ENCODE assay signal across 8 mouse cellular contexts in genomic region chr7:123500239-123501219, GRCm38 (mm10). TPM values are rescaled to one million over a fixed set of nuclear protein-coding genes. Genes with fewer than 3 reads are reported as not detected.
DNase-seq lines count a peak whose midpoint lies in the region; ATAC-seq and TF ChIP-seq lines count a peak whose summit lies in the region.

TSS of gene Zkscan2 (minus strand) at chr7:123500449.

- no peaks in the 10 kb centered on the region; the same call in 1 of the 2 replicates for H3K36me3 ChIP-seq in forebrain, embryonic 11.5 days (ENCODE audit: control insufficient read depth, insufficient read depth, low read length)
- H3K36me3 ChIP-seq in heart, embryonic 13.5 days, result peaks cover 3% of the 10 kb centered on the region; the same call in 1 of the 2 replicates
- 0 out of 2 replicates have a peak, but pooled peaks cover 3% of the 10 kb centered on the region for H3K36me3 ChIP-seq in kidney, postnatal 0 days (ENCODE audit: insufficient read depth, low read length)
- 0 out of 2 replicates have a peak, but pooled peaks cover 4% of the 10 kb centered on the region for H3K36me3 ChIP-seq in limb, embryonic 15.5 days
- peaks cover 6% of the 10 kb centered on the region; the same call in 1 of the 2 replicates for H3K36me3 ChIP-seq in midbrain, postnatal 0 days (ENCODE audit: insufficient read depth, low read length)
- no peaks in the 10 kb centered on the region for H3K36me3 ChIP-seq in testis, adult 2 months (ENCODE audit: control insufficient read depth, insufficient read depth, low read length)

- peak within 1 kb of the TSS; percentile 43; the same call in 1 of the 2 replicates for H3K27ac ChIP-seq in forebrain, embryonic 11.5 days (ENCODE audit: low read depth, low read length)
- peak within 1 kb of the TSS; percentile 25; the same call in 1 of the 2 replicates for H3K27ac ChIP-seq in heart, embryonic 13.5 days (replicated peaks)
- H3K27ac ChIP-seq in kidney, postnatal 0 days, result no peak within 1 kb of the TSS
- H3K27ac ChIP-seq in limb, embryonic 15.5 days, result peak within 1 kb of the TSS; percentile 43; the same call in 1 of the 2 replicates
- H3K27ac ChIP-seq in midbrain, postnatal 0 days (ENCODE audit: low read depth, low read length), result peak within 1 kb of the TSS; percentile 96
- peak within 1 kb of the TSS; percentile 95 for H3K27ac ChIP-seq in testis, adult 2 months (ENCODE audit: control insufficient read depth, insufficient read depth, low read depth, low read length)

- H3K4me1 ChIP-seq in forebrain, embryonic 11.5 days (replicated peaks; ENCODE audit: control insufficient read depth, insufficient read depth, low read length), result peaks cover 2% of the 10 kb centered on the region; the same call in 1 of the 2 replicates
- H3K4me1 ChIP-seq in heart, embryonic 13.5 days, result peaks cover 18% of the 10 kb centered on the region
- no peaks in the 10 kb centered on the region for H3K4me1 ChIP-seq in kidney, postnatal 0 days (replicated peaks; ENCODE audit: insufficient read depth, low read length)
- H3K4me1 ChIP-seq in limb, embryonic 15.5 days, result peaks cover 19% of the 10 kb centered on the region
- H3K4me1 ChIP-seq in midbrain, postnatal 0 days (ENCODE audit: insufficient read depth, low read length), result peaks cover 8% of the 10 kb centered on the region; the same call in 1 of the 2 replicates
- peaks cover 4% of the 10 kb centered on the region for H3K4me1 ChIP-seq in testis, adult 2 months (ENCODE audit: control insufficient read depth, insufficient read depth, low read length)

- H3K27me3 ChIP-seq in forebrain, embryonic 11.5 days (ENCODE audit: control insufficient read depth, insufficient read depth, low read length), result no peaks in the 10 kb centered on the region
- H3K27me3 ChIP-seq in heart, embryonic 13.5 days (replicated peaks), result no peaks in the 10 kb centered on the region
- H3K27me3 ChIP-seq in kidney, postnatal 0 days (ENCODE audit: insufficient read depth, low read length), result no peaks in the 10 kb centered on the region
- no peaks in the 10 kb centered on the region for H3K27me3 ChIP-seq in limb, embryonic 15.5 days
- no peaks in the 10 kb centered on the region for H3K27me3 ChIP-seq in midbrain, postnatal 0 days (ENCODE audit: insufficient read depth, low read length)
- H3K27me3 ChIP-seq in testis, adult 2 months (ENCODE audit: control insufficient read depth, insufficient read depth, low read length), result no peaks in the 10 kb centered on the region

- no peak; the same call in none of the 2 replicates for TF ChIP-seq POLR2A in testis, adult 2 months (IDR thresholded peaks at IDR 0.05; ENCODE audit: control insufficient read depth, low read depth, low read length)

- H3K4me3 ChIP-seq in forebrain, embryonic 11.5 days (ENCODE audit: low read depth, low read length), result peak within 1 kb of the TSS; percentile 58
- H3K4me3 ChIP-seq in heart, embryonic 13.5 days, result peak within 1 kb of the TSS; percentile 75
- H3K4me3 ChIP-seq in kidney, postnatal 0 days (replicated peaks; ENCODE audit: low read depth, low read length), result peak within 1 kb of the TSS; percentile 52
- peak within 1 kb of the TSS; percentile 65 for H3K4me3 ChIP-seq in limb, embryonic 15.5 days
- peak within 1 kb of the TSS; percentile 84 for H3K4me3 ChIP-seq in midbrain, postnatal 0 days (ENCODE audit: low read depth, low read length)
- peak within 1 kb of the TSS; percentile 96 for H3K4me3 ChIP-seq in testis, adult 2 months (ENCODE audit: control insufficient read depth, low read depth, low read length)

- peak within 1 kb of the TSS; percentile 94 for H3K4me2 ChIP-seq in forebrain, embryonic 11.5 days (ENCODE audit: low read depth, low read length, severe bottlenecking)
- peak within 1 kb of the TSS; percentile 95 for H3K4me2 ChIP-seq in heart, embryonic 13.5 days
- H3K4me2 ChIP-seq in kidney, postnatal 0 days (ENCODE audit: low read length), result peak within 1 kb of the TSS; percentile 96
- H3K4me2 ChIP-seq in limb, embryonic 15.5 days, result peak within 1 kb of the TSS; percentile 94
- H3K4me2 ChIP-seq in midbrain, postnatal 0 days (ENCODE audit: low read depth, low read length, poor library complexity, severe bottlenecking), result peak within 1 kb of the TSS; percentile 94

- H3K9ac ChIP-seq in forebrain, embryonic 11.5 days (ENCODE audit: low read length), result peak within 1 kb of the TSS; percentile 80
- peak within 1 kb of the TSS; percentile 85 for H3K9ac ChIP-seq in heart, embryonic 13.5 days
- H3K9ac ChIP-seq in kidney, postnatal 0 days (ENCODE audit: low read depth, low read length), result peak within 1 kb of the TSS; percentile 59
- peak within 1 kb of the TSS; percentile 45; the same call in 1 of the 2 replicates for H3K9ac ChIP-seq in limb, embryonic 15.5 days
- peak within 1 kb of the TSS; percentile 87 for H3K9ac ChIP-seq in midbrain, postnatal 0 days (replicated peaks; ENCODE audit: low read length, poor library complexity, severe bottlenecking)

- peak; percentile 46 for DNase-seq in urinary bladder, postnatal 14 days (ENCODE audit: low spot score)
- no peak for DNase-seq in urinary bladder, postnatal 10 days (ENCODE audit: low spot score)
- DNase-seq in forebrain, embryonic 11.5 days (ENCODE audit: low spot score), result peak; percentile 94
- peak; percentile 90 for DNase-seq in kidney, postnatal 0 days (ENCODE audit: low spot score)
- peak; percentile 96 for DNase-seq in midbrain, postnatal 0 days (ENCODE audit: low spot score)

- peak; percentile 21; the same call in 1 of the 2 replicates for TF ChIP-seq CTCF in kidney, postnatal 0 days (IDR thresholded peaks at IDR 0.05; ENCODE audit: low read depth)
- peak; percentile 53 for TF ChIP-seq CTCF in midbrain, postnatal 0 days (IDR thresholded peaks at IDR 0.05)
- TF ChIP-seq CTCF in testis, adult 2 months (IDR thresholded peaks at IDR 0.05; ENCODE audit: control insufficient read depth, insufficient read depth, insufficient replicate concordance, low read depth, low read length), result peak; percentile 4; the same call in 1 of the 2 replicates

- ATAC-seq in forebrain, embryonic 11.5 days (replicated peaks; ENCODE audit: low FRiP score), result peak; percentile 95
- peak; percentile 69; the same call in 1 of the 2 replicates for ATAC-seq in heart, embryonic 13.5 days (ENCODE audit: extremely low read depth, insufficient number of reproducible peaks, low FRiP score, low TSS enrichment)
- peak; percentile 90 for ATAC-seq in kidney, postnatal 0 days (replicated peaks; ENCODE audit: low FRiP score, low read depth)
- ATAC-seq in limb, embryonic 15.5 days (ENCODE audit: insufficient number of reproducible peaks, low FRiP score, low TSS enrichment, low read depth), result peak; percentile 82
- peak; percentile 96 for ATAC-seq in midbrain, postnatal 0 days (ENCODE audit: low FRiP score)

- WGBS in forebrain, embryonic 11.5 days, result 2% methylated on average over 69 of the region's 71 CpGs
- WGBS in heart, embryonic 13.5 days, result 2% methylated on average over 71 of the region's 71 CpGs
- WGBS in kidney, postnatal 0 days, result 2% methylated on average over 70 of the region's 71 CpGs
- 2% methylated on average over 66 of the region's 71 CpGs for WGBS in limb, embryonic 15.5 days
- 1% methylated on average over 45 of the region's 71 CpGs for WGBS in midbrain, postnatal 0 days

- no peaks in the 10 kb centered on the region for H3K9me3 ChIP-seq in forebrain, embryonic 11.5 days (ENCODE audit: control insufficient read depth, low read length)
- H3K9me3 ChIP-seq in heart, embryonic 13.5 days, result no peaks in the 10 kb centered on the region
- H3K9me3 ChIP-seq in kidney, postnatal 0 days (replicated peaks; ENCODE audit: low read length), result no peaks in the 10 kb centered on the region
- H3K9me3 ChIP-seq in limb, embryonic 15.5 days, result no peaks in the 10 kb centered on the region
- no peaks in the 10 kb centered on the region for H3K9me3 ChIP-seq in midbrain, postnatal 0 days (ENCODE audit: low read length)

RNA-seq across cellular contexts. Expression of gene Zkscan2, which starts in this region (rescaled TPM):
- 7.6 and 9.4 TPM in 2 replicates for polyA plus RNA-seq in forebrain, embryonic 11.5 days (2014; fragmentation: Nextera tagmentation; extraction: Ambion mirVana)
- 1.7 and 1.8 TPM in 2 replicates for polyA plus RNA-seq in heart, embryonic 13.5 days (2015; fragmentation: Nextera tagmentation; extraction: Ambion mirVana)
- polyA plus RNA-seq in kidney, postnatal 0 days (2015; fragmentation: Nextera tagmentation; extraction: Ambion mirVana), result 1.3 and 1.4 TPM in 2 replicates
- 1.6 and 2.2 TPM in 2 replicates for polyA plus RNA-seq in limb, embryonic 15.5 days (2015; fragmentation: Nextera tagmentation; extraction: Ambion mirVana)
- total RNA-seq in midbrain, postnatal 0 days (2014; rRNA removed), result 21.1 and 28.0 TPM in 2 replicates
- 8.4 and 11.2 TPM in 2 replicates for polyA plus RNA-seq in midbrain, postnatal 0 days (2015; fragmentation: Nextera tagmentation; extraction: Ambion mirVana)
- 1.9 and 2.5 TPM in 2 replicates for polyA plus RNA-seq in testis, adult 2 months (2012; rRNA removed)
